Mouse (Mus musculus) kidney, embryonic 16.5 days (tissue): ENCODE results near the gene Arhgap24. TPM values are rescaled to one million over a fixed set of nuclear protein-coding genes. Genes with fewer than 3 reads are reported as not detected.

Source experiments
- ATAC-seq: fragments of 200-750 bp; cut with Nextera tagmentation; 2 replicates; pipeline ENCODE4 v1.8.0; 2017; ENCODE audit warnings: moderate TSS enrichment; ENCODE audit not compliant: low FRiP score, low TSS enrichment
- H3K27ac ChIP-seq: fragments of 300-500 bp; sonication (generic); 2 replicates; pipeline ENCODE4 v1.5.1; 2014; ENCODE audit warnings: low read length
- H3K27me3 ChIP-seq: fragments of 300-500 bp; sonication (generic); 2 replicates; pipeline ENCODE4 v1.6.1; 2014; ENCODE audit warnings: low read length, control low read depth, mixed read lengths; ENCODE audit not compliant: insufficient read depth
- H3K36me3 ChIP-seq: fragments of 300-500 bp; sonication (generic); 2 replicates; pipeline ENCODE4 v1.6.1; 2014; ENCODE audit warnings: low read length, control low read depth, mixed read lengths; ENCODE audit not compliant: insufficient read depth
- H3K4me1 ChIP-seq: fragments of 300-500 bp; sonication (generic); 2 replicates; pipeline ENCODE4 v1.6.1; 2014; ENCODE audit warnings: low read length, control low read depth, mixed read lengths; ENCODE audit not compliant: insufficient read depth
- H3K4me2 ChIP-seq: fragments of 300-500 bp; sonication (generic); replicated peaks from 2 replicates; pipeline ENCODE4 v1.6.1; 2014; ENCODE audit warnings: low read depth, low read length
- H3K4me3 ChIP-seq: fragments of 300-500 bp; sonication (generic); 2 replicates; pipeline ENCODE4 v1.5.1; 2014; ENCODE audit warnings: mild to moderate bottlenecking, low read length
- H3K9ac ChIP-seq: fragments of 300-500 bp; sonication (generic); replicated peaks from 2 replicates; pipeline ENCODE4 v1.6.1; 2014; ENCODE audit warnings: low read length
- H3K9me3 ChIP-seq: fragments of 300-500 bp; sonication (generic); 2 replicates; pipeline ENCODE4 v1.6.1; 2016; ENCODE audit warnings: low read length, control low read depth
- WGBS: fragments of 180-500 bp; shearing (Covaris S2); extraction: QIAGEN DNeasy Blood & Tissue Kit; methylation state at CpG from one replicate; pipeline ENCODE4 v1.1.7; 2014; 5-methylcytosine and 5-hydroxymethylcytosine counted together
- polyA plus RNA-seq: library from polyadenylated mRNA; unstranded; fragments of >200 nt; fragmentation: Nextera tagmentation; extraction: Ambion mirVana; gene quantifications from 2 replicates; pipeline ENCODE4 v1.2.1, GENCODE M21; 2015

The Arhgap24 gene
- polyA plus RNA-seq, 1 experiment from 2014 or later: 104 TPM

DNA sequence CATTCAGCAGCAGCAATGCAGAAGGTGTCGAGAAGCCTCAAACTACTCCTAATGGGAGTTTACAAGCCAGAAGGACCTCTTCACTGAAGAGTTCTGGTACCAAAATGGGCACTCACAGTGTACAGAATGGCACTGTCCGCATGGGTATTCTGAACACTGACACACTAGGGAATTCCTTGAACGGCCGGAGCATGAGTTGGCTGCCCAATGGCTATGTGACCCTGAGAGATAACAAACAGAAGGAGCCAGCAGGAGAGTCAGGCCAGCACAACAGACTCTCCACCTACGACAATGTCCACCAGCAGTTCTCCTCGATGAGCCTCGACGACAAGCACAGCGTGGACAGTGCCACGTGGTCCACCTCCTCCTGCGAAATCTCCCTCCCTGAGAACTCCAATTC, 411.0 kb downstream of the Arhgap24 start:
- H3K9me3 ChIP-seq: peaks cover 5% of the 10 kb centered on the region
- ATAC-seq: no peak
- WGBS: 96% methylated on average over 11 of the region's 11 CpGs

DNA sequence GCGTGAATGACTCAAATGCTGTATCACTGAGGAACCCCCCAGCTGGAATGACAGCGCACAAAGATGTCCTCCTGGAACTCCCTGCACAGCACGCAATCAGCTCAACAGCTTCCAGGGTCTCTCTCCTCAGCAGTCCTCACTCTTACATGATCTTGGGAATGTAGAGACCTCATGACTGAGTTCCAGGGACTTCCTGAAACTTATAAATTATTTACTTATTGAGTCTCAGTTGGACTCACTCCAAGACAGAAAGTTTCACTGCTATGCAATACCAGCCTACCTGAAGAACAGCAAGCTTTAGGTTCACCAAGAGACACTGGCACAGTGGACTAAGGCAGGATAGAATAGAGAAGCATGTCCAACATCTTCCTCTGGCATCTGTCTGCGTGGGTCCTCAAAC, 417.1 kb downstream of the Arhgap24 start:
- Histone ChIP-seq H3K9ac (no peak overlapping the region), H3K27ac (peak overlapping the region; percentile 69), H3K36me3 (peaks cover 29% of the 10 kb centered on the region), H3K9me3 (no peaks in the 10 kb centered on the region), H3K4me1 (peaks cover 14% of the 10 kb centered on the region), H3K4me2 (no peak overlapping the region), H3K4me3 (no peak overlapping the region), H3K27me3 (no peaks in the 10 kb centered on the region)
- 86% methylated on average over 4 of the region's 4 CpGs for WGBS
- peak; percentile 79 for ATAC-seq

More for the DNA sequence above, 411.0 kb downstream of the Arhgap24 start:
- no peak overlapping the region for H3K9ac ChIP-seq
- no peaks in the 10 kb centered on the region; the same call in 1 of the 2 replicates for H3K4me1 ChIP-seq
- H3K36me3 ChIP-seq: peaks cover 26% of the 10 kb centered on the region
- H3K4me3 ChIP-seq: no peak overlapping the region
- H3K27me3 ChIP-seq: no peaks in the 10 kb centered on the region
- H3K27ac ChIP-seq: no peak overlapping the region
- no peak overlapping the region for H3K4me2 ChIP-seq

DNA sequence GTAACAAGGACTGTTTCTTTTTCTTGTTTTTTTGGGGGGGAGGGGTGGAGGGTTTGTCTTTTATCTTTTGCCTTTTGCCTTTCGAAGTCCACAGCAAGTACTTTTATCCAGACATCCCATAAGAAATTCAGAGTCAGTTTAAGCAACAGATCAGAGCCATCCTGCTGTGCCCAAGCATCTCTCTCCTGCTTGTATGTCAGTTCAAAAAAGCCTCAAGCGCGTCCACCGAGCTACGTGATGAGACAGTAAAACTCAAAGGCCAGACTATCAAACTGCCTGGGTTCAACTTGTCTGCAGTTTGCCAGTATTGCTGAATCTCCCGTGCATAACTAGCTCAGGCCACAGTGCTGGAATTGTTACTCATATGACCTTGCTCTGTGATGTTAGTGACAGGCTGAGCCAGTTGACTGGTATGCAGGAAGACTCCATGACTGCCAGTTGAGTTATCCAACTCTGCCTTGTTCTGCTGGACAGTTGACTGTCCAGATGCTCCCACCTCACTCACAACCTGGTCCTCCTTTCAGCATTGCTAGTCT, 418.6 kb downstream of the Arhgap24 start:
- peaks cover 17% of the 10 kb centered on the region for H3K4me1 ChIP-seq
- H3K27me3 ChIP-seq: no peaks in the 10 kb centered on the region
- ATAC-seq: no peak
- no peak overlapping the region for H3K4me3 ChIP-seq
- WGBS: 69% methylated on average over 6 of the region's 6 CpGs
- peak overlapping the region; percentile 15; the same call in 1 of the 2 replicates for H3K27ac ChIP-seq
- H3K4me2 ChIP-seq: no peak overlapping the region
- no peaks in the 10 kb centered on the region for H3K9me3 ChIP-seq
- H3K9ac ChIP-seq: no peak overlapping the region
- H3K36me3 ChIP-seq: peaks cover 26% of the 10 kb centered on the region

DNA sequence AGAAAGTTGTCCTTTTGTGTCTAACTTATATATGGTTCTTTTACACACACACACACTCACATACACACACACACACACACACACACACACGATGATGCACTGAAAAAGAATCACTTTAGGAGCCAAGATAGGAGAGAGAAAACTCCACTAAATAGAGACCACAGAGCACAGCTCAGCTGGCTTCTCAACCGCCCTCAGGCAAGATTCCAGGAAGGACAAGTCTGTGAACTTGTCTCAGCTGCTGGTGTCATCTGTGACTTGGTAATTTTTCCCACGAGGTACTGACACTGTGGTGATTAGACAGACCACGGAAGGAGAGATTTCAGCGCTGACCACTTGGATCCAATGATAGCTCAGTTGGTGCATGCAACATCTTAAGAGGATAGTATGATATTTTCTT, 420.0 kb downstream of the Arhgap24 start:
- no peaks in the 10 kb centered on the region for H3K9me3 ChIP-seq
- no peak overlapping the region for H3K9ac ChIP-seq
- 89% methylated on average over 5 of the region's 5 CpGs for WGBS
- H3K4me1 ChIP-seq: peaks cover 17% of the 10 kb centered on the region
- peaks cover 26% of the 10 kb centered on the region for H3K36me3 ChIP-seq
- H3K27me3 ChIP-seq: no peaks in the 10 kb centered on the region
- H3K4me3 ChIP-seq: no peak overlapping the region
- no peak overlapping the region for H3K27ac ChIP-seq
- no peak for ATAC-seq
- no peak overlapping the region for H3K4me2 ChIP-seq

DNA sequence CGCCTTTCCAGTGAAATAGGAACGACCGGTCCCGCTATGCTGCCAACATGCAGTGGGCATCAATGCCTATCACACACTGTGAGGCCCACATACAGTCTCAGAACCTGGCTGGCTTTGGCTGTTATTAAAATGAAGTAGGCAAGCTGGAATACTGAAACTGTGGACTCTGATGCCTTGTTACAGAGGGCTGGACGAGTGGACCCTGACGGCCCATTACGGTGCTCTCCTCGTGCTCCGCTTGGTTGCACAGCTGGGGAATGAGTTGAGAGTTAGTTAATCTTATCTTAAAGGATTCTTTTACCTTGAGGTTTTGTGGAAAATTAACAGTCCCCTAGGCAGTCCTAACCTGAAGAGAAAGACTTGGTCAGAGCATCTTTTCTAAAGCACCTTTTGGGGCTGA, 422.3 kb downstream of the Arhgap24 start:
- no peak overlapping the region for H3K4me3 ChIP-seq
- 62% methylated on average over 9 of the region's 9 CpGs for WGBS
- H3K27me3 ChIP-seq: no peaks in the 10 kb centered on the region
- H3K27ac ChIP-seq: peak overlapping the region; percentile 63; the same call in 1 of the 2 replicates
- H3K9ac ChIP-seq: no peak overlapping the region
- peaks cover 11% of the 10 kb centered on the region; the same call in 1 of the 2 replicates for H3K36me3 ChIP-seq
- peaks cover 11% of the 10 kb centered on the region for H3K4me1 ChIP-seq
- H3K4me2 ChIP-seq: no peak overlapping the region
- peak; percentile 93 for ATAC-seq
- H3K9me3 ChIP-seq: no peaks in the 10 kb centered on the region

DNA sequence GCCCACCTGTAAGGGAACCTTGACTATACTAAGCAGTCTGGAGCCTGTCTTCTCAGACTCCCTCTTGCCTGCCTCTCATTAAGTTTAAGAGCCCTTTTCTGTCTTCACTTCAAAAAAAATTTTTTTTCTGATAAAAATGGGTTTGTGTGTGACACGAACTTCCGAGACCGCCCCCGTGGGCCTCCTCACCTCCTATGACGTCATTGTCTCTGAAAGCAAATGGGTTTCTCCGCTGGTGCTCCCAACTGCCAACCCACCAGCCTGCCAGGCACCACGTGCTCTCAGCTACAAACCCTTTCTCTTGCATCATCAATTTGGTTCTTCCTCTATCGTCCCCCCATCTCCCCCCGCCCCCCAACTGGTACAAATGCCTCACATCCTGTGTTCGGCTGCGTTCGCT, 422.9 kb downstream of the Arhgap24 start:
- 77% methylated on average over 12 of the region's 12 CpGs for WGBS
- peaks cover 6% of the 10 kb centered on the region for H3K4me1 ChIP-seq
- H3K27me3 ChIP-seq: no peaks in the 10 kb centered on the region
- no peak overlapping the region for H3K4me2 ChIP-seq
- no peak overlapping the region for H3K9ac ChIP-seq
- no peaks in the 10 kb centered on the region for H3K9me3 ChIP-seq
- 0 out of 2 replicates have a peak, but pooled peaks cover 7% of the 10 kb centered on the region for H3K36me3 ChIP-seq
- H3K27ac ChIP-seq: no peak overlapping the region; the same call in 1 of the 2 replicates
- no peak overlapping the region for H3K4me3 ChIP-seq
- no peak for ATAC-seq

DNA sequence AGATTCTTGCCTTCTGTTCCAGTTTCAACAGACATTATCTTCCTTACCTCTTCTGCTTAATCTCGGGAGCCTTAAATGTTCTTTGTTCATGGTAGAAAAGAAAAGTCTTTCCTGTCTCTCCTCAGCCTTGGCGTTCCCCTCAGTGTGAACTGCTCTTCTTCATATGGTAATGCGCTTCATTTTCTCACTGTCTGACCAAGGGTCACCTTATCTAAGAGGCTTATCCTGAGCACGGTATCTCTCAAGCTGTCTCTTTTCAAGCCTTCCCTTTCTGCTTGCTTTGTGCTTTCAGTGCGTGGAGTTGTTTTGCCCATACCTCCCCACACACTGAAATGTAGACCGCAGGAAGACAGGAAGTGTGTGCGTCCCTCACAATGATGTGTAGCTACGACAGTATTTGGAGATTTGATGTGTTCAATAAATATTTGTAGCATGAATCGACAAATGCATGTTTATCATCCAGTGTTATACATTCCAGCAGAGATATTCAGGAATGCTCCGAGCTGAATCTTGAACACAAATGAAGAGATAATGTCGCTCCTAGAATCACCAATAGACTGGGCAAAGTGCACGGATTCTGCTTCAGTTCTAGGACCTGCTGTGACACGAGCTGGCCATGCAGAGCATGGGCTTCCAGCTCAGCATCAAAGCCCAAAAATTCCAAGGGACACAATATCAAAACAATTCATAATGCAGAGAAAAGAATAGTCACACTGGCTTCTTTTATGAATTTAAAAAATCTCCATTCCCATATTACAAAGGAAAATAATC, 424.4 kb downstream of the Arhgap24 start:
- Histone ChIP-seq H3K27ac (no peak overlapping the region), H3K9me3 (no peaks in the 10 kb centered on the region), H3K27me3 (no peaks in the 10 kb centered on the region), H3K4me1 (0 out of 2 replicates have a peak, but pooled peaks cover 3% of the 10 kb centered on the region), H3K36me3 (no peaks in the 10 kb centered on the region), H3K4me3 (no peak overlapping the region), H3K9ac (no peak overlapping the region), H3K4me2 (no peak overlapping the region)
- no peak for ATAC-seq
- 70% methylated on average over 13 of the region's 13 CpGs for WGBS

DNA sequence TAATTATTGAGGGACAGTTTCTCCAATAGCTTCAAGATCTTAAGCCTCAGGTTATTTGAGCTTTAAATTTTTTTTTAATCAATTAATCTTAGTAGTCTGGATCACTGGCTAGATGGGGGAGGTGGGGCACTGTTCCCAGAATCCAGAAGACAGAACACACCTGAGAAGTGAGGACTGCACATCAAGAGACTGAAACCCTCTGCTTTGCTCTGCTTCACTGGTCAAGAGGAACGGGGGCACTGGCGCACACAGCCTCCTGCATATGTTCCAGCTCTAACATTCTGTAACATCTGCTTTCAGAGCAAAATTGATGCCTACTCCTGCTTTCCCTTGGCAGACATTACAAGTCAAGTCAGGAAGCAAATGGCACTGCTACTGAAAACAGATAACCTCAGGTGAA, 439.0 kb downstream of the Arhgap24 start:
- Histone ChIP-seq H3K9ac (no peak overlapping the region), H3K36me3 (no peaks in the 10 kb centered on the region), H3K4me1 (no peaks in the 10 kb centered on the region), H3K27ac (no peak overlapping the region), H3K27me3 (no peaks in the 10 kb centered on the region), H3K4me2 (no peak overlapping the region), H3K9me3 (0 out of 2 replicates have a peak, but pooled peaks cover 5% of the 10 kb centered on the region), H3K4me3 (no peak overlapping the region)
- 20% methylated on average over 2 of the region's 2 CpGs for WGBS
- no peak for ATAC-seq

DNA sequence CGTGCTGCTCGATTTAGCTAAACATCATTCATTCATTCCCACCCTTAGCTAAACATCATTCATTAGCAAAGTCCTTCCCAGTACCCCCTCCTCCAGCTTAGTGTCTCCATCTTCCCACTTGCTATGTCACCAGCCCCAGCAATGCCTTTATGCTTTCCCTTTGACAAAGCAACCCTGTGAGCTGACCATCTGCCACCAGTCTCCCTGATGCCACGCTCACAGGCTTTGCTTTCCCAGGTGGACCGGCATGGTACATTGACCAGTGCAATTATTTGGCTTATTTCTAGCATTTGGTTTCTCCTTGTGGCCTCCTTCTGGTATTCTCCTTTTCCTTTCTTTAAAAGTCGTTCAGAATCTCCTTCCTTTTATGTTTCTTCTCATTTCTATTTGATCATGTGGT, 445.6 kb downstream of the Arhgap24 start:
- 82% methylated on average over 5 of the region's 5 CpGs for WGBS
- no peaks in the 10 kb centered on the region for H3K27me3 ChIP-seq
- H3K4me3 ChIP-seq: no peak overlapping the region
- no peaks in the 10 kb centered on the region for H3K4me1 ChIP-seq
- ATAC-seq: no peak
- no peak overlapping the region for H3K9ac ChIP-seq
- H3K27ac ChIP-seq: no peak overlapping the region
- H3K4me2 ChIP-seq: no peak overlapping the region
- no peaks in the 10 kb centered on the region for H3K36me3 ChIP-seq
- H3K9me3 ChIP-seq: 0 out of 2 replicates have a peak, but pooled peaks cover 5% of the 10 kb centered on the region

DNA sequence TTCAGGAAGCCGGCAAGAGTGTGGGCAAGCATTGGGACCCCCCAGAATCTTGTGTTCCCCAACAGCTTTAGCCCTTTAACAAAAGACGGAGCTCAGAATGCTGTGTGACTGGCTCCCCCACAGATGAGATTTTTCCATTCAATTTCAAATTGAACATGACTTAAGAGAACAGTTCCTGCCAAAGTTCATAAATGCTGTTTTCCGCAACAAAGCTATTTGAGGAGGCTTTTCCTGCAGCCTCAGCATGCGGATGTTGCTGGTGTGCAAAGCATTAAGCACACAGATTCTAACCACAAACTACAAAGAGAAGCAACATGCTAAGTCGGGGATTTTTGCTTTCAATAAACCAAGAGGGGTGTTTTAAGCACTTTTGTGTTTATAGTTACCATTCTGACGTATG, 449.0 kb downstream of the Arhgap24 start:
- no peak for ATAC-seq

More for the DNA sequence above, 449.0 kb downstream of the Arhgap24 start:
- Histone ChIP-seq H3K4me3 (no peak overlapping the region), H3K4me1 (no peaks in the 10 kb centered on the region), H3K27me3 (no peaks in the 10 kb centered on the region), H3K4me2 (no peak overlapping the region), H3K27ac (no peak overlapping the region), H3K9ac (no peak overlapping the region), H3K9me3 (no peaks in the 10 kb centered on the region), H3K36me3 (no peaks in the 10 kb centered on the region)
- WGBS: 64% methylated on average over 6 of the region's 6 CpGs
